Mouse (Mus musculus) forebrain, embryonic 16.5 days (tissue): ENCODE measurements around the gene Mrm2. TPM values are rescaled to one million over a fixed set of nuclear protein-coding genes. Genes with fewer than 3 reads are reported as not detected.

Source experiments
- ATAC-seq: fragments of 200-750 bp; cut with Nextera tagmentation; 2 replicates; pipeline ENCODE4 v1.8.0; 2017; ENCODE audit warnings: mild to moderate bottlenecking, moderate library complexity
- H3K27ac ChIP-seq: fragments of 300-500 bp; sonication (generic); 2 replicates; pipeline ENCODE4 v1.5.1; 2014; ENCODE audit warnings: low read length, control low read depth
- H3K27me3 ChIP-seq: fragments of 300-500 bp; sonication (generic); replicated peaks from 2 replicates; pipeline ENCODE4 v1.6.1; 2014; ENCODE audit warnings: low read length; ENCODE audit not compliant: control insufficient read depth, insufficient read depth
- H3K36me3 ChIP-seq: fragments of 300-500 bp; sonication (generic); 2 replicates; pipeline ENCODE4 v1.6.1; 2014; ENCODE audit not compliant: control insufficient read depth, insufficient read depth
- H3K4me1 ChIP-seq: fragments of 300-500 bp; sonication (generic); replicated peaks from 2 replicates; pipeline ENCODE4 v1.6.1; 2014; ENCODE audit warnings: low read length; ENCODE audit not compliant: control insufficient read depth, insufficient read depth
- H3K4me2 ChIP-seq: fragments of 300-500 bp; sonication (generic); 2 replicates; pipeline ENCODE4 v1.6.1; 2014; ENCODE audit warnings: mild to moderate bottlenecking, low read length, control low read depth
- H3K4me3 ChIP-seq: fragments of 300-500 bp; sonication (generic); replicated peaks from 2 replicates; pipeline ENCODE4 v1.5.1; 2014; ENCODE audit warnings: mild to moderate bottlenecking, low read length, control low read depth
- H3K9ac ChIP-seq: fragments of 300-500 bp; sonication (generic); replicated peaks from 2 replicates; pipeline ENCODE4 v1.6.1; 2014; ENCODE audit warnings: low read depth, low read length, control low read depth
- H3K9me3 ChIP-seq: fragments of 300-500 bp; sonication (generic); 2 replicates; pipeline ENCODE4 v1.6.1; 2016; ENCODE audit warnings: low read length; ENCODE audit not compliant: control insufficient read depth
- WGBS: fragments of 180-500 bp; shearing (Covaris S2); extraction: QIAGEN DNeasy Blood & Tissue Kit; methylation state at CpG from one replicate; pipeline ENCODE4 v1.1.7; 2014; 5-methylcytosine and 5-hydroxymethylcytosine counted together
- polyA plus RNA-seq: library from polyadenylated mRNA; unstranded; fragments of >200 nt; fragmentation: Nextera tagmentation; extraction: Ambion mirVana; gene quantifications from 2 replicates; pipeline ENCODE4 v1.2.1, GENCODE M21; 2015

Gene Mrm2
- polyA plus RNA-seq, 1 experiment from 2014 or later: 22.6 TPM

DNA sequence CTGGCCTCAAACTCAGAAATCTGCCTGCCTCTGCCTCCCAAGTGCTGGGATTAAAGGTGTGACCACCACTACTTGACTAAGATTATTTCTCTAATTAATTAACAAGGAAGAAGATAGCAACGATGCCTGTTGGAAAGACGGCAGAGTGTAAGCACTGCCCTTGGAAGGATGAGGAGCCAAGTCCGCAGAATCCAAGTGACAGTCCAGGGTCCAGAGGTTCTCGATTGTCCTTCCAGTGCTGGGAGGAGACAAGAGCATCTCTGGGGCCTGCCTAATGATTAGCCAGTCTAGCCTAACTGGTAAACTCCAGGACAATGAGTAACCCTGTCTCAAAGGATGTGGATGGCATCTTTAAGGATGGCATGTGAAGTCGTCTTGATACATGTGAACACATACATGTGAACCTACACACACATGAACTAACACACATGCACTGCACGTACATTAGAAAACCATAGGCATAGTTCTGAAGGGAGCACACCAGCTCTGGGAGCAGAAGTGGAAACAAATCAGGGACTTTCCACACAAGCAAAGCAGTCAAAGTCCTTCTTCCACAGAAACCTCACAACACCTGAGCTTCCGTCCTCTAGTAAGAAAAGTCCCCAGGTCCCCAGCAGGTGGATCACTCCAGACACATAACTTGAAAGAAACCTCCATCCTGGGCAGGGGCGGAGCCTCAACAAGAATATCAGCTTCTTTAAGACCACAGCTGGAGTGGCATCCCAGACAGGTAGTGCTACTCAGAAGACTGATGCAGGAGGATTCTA is 19.2 kb upstream of the Mrm2 start:
- ATAC-seq: no peak
- no peak overlapping the region for H3K4me3 ChIP-seq
- no peaks in the 10 kb centered on the region for H3K9me3 ChIP-seq
- H3K4me2 ChIP-seq: no peak overlapping the region
- no peaks in the 10 kb centered on the region for H3K4me1 ChIP-seq
- no peak overlapping the region for H3K27ac ChIP-seq
- H3K36me3 ChIP-seq: peaks cover 6% of the 10 kb centered on the region
- H3K9ac ChIP-seq: no peak overlapping the region
- 94% methylated on average over 8 of the region's 8 CpGs for WGBS
- no peaks in the 10 kb centered on the region for H3K27me3 ChIP-seq

DNA sequence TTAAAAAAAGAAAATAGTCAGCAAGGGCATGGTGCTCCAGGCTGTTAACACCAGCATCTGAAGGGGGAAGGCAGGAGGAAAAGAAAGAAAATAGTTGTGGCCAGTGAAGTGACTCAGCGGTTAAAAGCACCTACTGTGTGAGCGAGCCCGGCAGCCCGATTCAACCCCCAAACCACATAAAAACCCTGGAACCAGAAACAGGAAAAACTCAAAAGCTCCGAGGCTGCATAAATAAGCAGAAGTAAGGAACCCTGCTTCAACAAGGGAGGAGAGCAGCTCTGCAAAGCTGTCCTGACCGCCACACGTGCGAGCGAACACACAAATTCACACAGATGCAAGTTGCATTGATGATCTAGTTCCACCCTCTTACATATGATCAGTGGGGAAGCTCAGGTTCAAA is 18.2 kb upstream of the Mrm2 start:
- H3K27ac ChIP-seq: no peak overlapping the region
- no peaks in the 10 kb centered on the region for H3K4me1 ChIP-seq
- no peaks in the 10 kb centered on the region for H3K27me3 ChIP-seq
- no peak for ATAC-seq
- no peak overlapping the region for H3K4me3 ChIP-seq
- H3K9me3 ChIP-seq: no peaks in the 10 kb centered on the region
- peaks cover 6% of the 10 kb centered on the region for H3K36me3 ChIP-seq
- no peak overlapping the region for H3K9ac ChIP-seq
- H3K4me2 ChIP-seq: no peak overlapping the region
- WGBS: 89% methylated on average over 9 of the region's 9 CpGs

DNA sequence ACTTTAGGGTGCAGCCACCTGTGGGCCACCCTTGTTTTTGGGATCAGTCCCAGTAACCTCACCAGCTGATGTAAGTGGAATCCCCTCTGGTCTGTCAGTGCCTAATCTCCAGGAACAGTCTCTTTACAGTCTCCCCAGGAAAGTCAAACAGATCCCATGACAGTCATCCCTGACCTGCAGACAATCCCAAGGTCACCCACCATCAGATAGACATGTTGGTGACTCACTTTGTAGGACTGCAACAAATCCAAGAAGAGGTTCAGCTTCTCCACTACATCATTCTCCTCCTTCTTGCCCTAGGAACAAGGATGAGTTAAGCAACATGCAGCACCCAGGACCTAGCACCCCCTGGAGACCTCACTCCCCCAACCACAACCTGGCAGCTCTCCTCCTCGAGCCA is 14.4 kb upstream of the Mrm2 start:
- Histone ChIP-seq H3K4me2 (no peak overlapping the region), H3K27ac (no peak overlapping the region), H3K4me3 (no peak overlapping the region), H3K27me3 (no peaks in the 10 kb centered on the region), H3K36me3 (no peaks in the 10 kb centered on the region), H3K9ac (no peak overlapping the region), H3K9me3 (no peaks in the 10 kb centered on the region), H3K4me1 (no peaks in the 10 kb centered on the region)
- ATAC-seq: no peak
- 92% methylated on average over 1 of the region's 1 CpGs for WGBS

DNA sequence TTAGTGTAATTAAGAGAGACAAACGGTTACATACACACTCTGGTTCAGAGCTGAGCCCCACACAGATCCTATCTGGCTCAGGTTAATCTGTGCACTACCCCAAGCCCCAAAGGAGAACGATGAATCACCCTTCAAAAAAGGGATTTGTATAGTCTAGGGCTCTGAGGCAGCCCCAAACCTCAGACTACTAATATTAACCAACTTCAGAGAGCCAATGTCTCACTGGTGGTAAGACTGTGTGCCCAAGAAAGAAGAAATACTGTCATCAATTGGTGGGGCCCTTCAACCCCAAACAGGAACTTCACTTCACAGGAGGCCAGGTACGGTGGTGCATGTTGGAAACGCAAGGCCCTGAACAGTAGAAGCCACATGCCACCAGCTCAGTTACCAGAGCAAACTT is 13.5 kb upstream of the Mrm2 start:
- Histone ChIP-seq H3K9ac (no peak overlapping the region), H3K36me3 (no peaks in the 10 kb centered on the region), H3K27ac (no peak overlapping the region), H3K9me3 (no peaks in the 10 kb centered on the region), H3K4me2 (no peak overlapping the region), H3K4me1 (no peaks in the 10 kb centered on the region), H3K27me3 (no peaks in the 10 kb centered on the region), H3K4me3 (no peak overlapping the region)
- WGBS: 93% methylated on average over 4 of the region's 4 CpGs
- no peak for ATAC-seq

DNA sequence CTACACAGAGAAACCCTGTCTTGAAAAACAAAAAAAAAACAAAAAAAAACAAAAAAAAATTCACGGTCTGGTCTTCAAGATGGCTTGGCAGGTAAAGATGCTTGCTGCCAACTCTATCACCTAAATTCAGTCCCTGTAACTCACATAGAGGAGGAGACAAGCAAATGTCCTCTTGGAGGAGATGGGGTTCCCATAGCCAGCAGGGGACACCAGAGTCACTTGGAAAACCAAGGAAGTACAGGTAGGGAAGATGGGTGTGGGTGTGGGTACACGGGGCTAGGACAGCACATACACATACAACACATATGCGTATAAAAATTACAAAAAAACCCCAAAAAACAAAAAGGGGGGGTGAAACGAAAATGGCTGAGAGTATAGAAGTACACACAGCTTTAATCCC is 11.2 kb upstream of the Mrm2 start:
- WGBS: 83% methylated on average over 4 of the region's 4 CpGs
- no peaks in the 10 kb centered on the region for H3K4me1 ChIP-seq
- H3K27ac ChIP-seq: no peak overlapping the region
- no peak for ATAC-seq
- H3K9me3 ChIP-seq: no peaks in the 10 kb centered on the region
- H3K36me3 ChIP-seq: 0 out of 2 replicates have a peak, but pooled peaks cover 2% of the 10 kb centered on the region
- H3K4me2 ChIP-seq: no peak overlapping the region
- H3K4me3 ChIP-seq: no peak overlapping the region
- H3K27me3 ChIP-seq: no peaks in the 10 kb centered on the region
- no peak overlapping the region for H3K9ac ChIP-seq

DNA sequence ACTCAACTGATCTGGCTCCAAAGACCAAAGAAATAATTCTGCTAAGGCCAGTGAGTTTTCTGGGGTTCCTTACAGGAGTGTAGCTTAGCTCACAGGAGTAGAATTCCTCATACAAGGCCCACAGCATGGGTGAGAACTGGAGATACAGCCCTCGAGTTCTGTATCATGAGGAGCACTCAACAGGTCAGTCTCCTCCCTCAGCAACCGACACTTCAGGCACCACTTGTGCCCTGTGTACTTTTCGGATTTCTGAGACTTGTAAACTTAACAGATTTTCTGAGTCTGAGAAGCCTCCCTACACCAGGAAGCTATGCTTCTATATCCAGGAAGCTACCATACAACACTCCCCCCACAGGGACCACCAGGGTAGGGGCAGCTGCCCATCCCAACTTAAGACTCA is 8.1 kb upstream of the Mrm2 start:
- H3K9me3 ChIP-seq: no peaks in the 10 kb centered on the region
- no peak overlapping the region for H3K27ac ChIP-seq
- 0 out of 2 replicates have a peak, but pooled peaks cover 2% of the 10 kb centered on the region for H3K36me3 ChIP-seq
- no peak overlapping the region for H3K4me3 ChIP-seq
- no peaks in the 10 kb centered on the region for H3K4me1 ChIP-seq
- H3K4me2 ChIP-seq: no peak overlapping the region
- 87% methylated on average over 3 of the region's 3 CpGs for WGBS
- ATAC-seq: no peak
- H3K9ac ChIP-seq: no peak overlapping the region
- H3K27me3 ChIP-seq: no peaks in the 10 kb centered on the region

DNA sequence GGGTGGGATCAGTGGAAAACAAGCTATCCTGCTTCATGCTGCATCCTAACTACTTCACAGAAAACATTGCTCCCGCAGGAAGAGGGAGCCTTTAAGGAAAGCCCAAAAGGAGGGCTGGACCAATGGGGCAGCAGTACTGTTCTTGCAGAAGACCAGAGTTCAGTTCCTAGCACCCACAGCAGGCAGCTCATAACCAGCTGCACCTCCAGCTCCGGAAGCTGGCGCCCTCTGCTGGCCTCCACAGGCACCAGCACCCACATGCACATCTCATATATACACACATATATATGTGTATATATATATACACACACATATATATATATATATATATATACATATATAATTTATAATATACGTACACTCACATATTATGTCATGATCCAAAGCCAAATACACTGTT is 7.1 kb upstream of the Mrm2 start:
- no peak overlapping the region for H3K9ac ChIP-seq
- H3K4me3 ChIP-seq: no peak overlapping the region
- H3K27ac ChIP-seq: no peak overlapping the region
- no peak overlapping the region for H3K4me2 ChIP-seq
- 98% methylated on average over 4 of the region's 4 CpGs for WGBS
- no peaks in the 10 kb centered on the region for H3K27me3 ChIP-seq
- no peaks in the 10 kb centered on the region for H3K9me3 ChIP-seq
- 0 out of 2 replicates have a peak, but pooled peaks cover 2% of the 10 kb centered on the region for H3K36me3 ChIP-seq
- ATAC-seq: no peak
- H3K4me1 ChIP-seq: no peaks in the 10 kb centered on the region

DNA sequence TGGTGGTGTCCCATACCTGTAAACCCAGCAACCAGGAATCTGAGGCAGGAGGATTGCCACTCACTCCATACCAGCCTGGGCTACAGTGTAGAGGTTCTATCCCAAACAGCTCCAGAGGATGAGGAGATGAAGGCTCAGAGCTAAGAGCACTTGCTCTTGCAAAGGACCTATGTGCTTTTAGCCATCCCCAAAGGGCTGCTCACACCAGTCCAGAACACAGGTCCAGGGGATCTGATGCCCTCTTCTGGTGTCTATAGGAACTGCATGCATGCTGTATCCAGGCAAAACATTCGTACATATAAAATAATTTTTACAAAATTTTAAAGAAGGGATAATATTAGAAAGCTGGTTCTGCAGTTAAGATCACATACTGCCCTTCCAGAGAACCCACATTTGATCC is 5.0 kb upstream of the Mrm2 start:
- no peaks in the 10 kb centered on the region for H3K9me3 ChIP-seq
- ATAC-seq: no peak
- no peak overlapping the region for H3K4me3 ChIP-seq
- no peaks in the 10 kb centered on the region; the same call in 1 of the 2 replicates for H3K4me1 ChIP-seq
- no peaks in the 10 kb centered on the region for H3K27me3 ChIP-seq
- H3K27ac ChIP-seq: no peak overlapping the region
- H3K9ac ChIP-seq: no peak overlapping the region
- H3K36me3 ChIP-seq: 0 out of 2 replicates have a peak, but pooled peaks cover 2% of the 10 kb centered on the region
- WGBS: 67% methylated on average over 1 of the region's 1 CpGs
- no peak overlapping the region for H3K4me2 ChIP-seq

DNA sequence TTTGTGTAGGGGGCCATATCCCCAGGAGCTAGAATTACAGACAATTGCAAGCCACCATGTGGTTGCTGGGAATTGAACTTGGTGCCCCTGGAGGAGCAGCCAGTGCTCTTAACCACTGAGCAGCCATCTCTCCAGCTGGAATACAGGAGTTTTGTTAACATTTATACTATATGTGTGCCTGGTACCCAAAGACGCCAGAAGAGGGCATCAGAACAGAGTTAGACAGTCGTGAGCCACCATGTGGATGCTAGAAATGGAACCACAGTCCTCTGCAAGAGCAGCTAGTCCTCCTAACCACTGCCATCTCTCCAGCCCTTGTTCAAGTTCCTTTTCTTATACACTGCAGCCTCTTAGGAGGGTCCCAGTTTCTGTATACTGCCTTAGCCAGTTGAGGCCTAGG is 1.9 kb upstream of the Mrm2 start:
- no peak for ATAC-seq
- Histone ChIP-seq H3K36me3 (0 out of 2 replicates have a peak, but pooled peaks cover under 1% of the 10 kb centered on the region), H3K4me3 (no peak overlapping the region), H3K4me2 (no peak overlapping the region), H3K9me3 (no peaks in the 10 kb centered on the region), H3K27me3 (no peaks in the 10 kb centered on the region), H3K27ac (no peak overlapping the region), H3K9ac (no peak overlapping the region), H3K4me1 (peaks cover 11% of the 10 kb centered on the region)
- 18% methylated on average over 2 of the region's 2 CpGs for WGBS

DNA sequence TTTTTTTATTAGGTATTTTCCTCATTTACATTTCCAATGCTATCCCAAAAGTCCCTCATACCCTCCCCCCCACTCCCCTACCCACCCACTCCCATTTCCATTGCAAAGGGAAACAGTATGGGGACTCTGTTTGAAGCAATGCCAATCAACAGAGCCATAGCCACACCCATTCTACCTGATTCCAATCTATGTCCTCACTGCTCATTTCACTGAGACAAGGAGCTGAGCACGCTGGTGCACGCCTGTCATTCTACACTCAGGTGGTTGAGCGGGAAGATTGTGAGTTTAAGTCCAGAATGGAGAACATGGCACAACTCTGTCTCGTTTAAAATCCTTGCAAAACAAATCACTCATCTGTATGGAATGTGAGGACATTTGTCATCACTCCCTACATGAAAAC is 821 bp upstream of the Mrm2 start:
- 65% methylated on average over 4 of the region's 4 CpGs for WGBS
- H3K4me2 ChIP-seq: no peak overlapping the region
- no peak overlapping the region for H3K9ac ChIP-seq
- no peak overlapping the region for H3K4me3 ChIP-seq
- no peaks in the 10 kb centered on the region for H3K36me3 ChIP-seq
- no peak overlapping the region for H3K27ac ChIP-seq
- no peak for ATAC-seq
- no peaks in the 10 kb centered on the region for H3K27me3 ChIP-seq
- no peaks in the 10 kb centered on the region for H3K9me3 ChIP-seq
- H3K4me1 ChIP-seq: peaks cover 11% of the 10 kb centered on the region
